Mouse (Mus musculus) MEL (cell line): ENCODE measurements around the gene Plekhh3.

Experiments
- CHD1 ChIP-seq: IDR thresholded peaks from 2 replicates; pipeline ENCODE4 v1.6.1; 2012; ENCODE audit warnings: low read depth, mild to moderate bottlenecking, inconsistent platforms, low read length, improper control_type of control experiment
- CTCF ChIP-seq, 3 experiments: IDR thresholded peaks in 2 of 3; conservative IDR thresholded peaks in 1 of 3; 2 replicates each; pipeline ENCODE4 v1.5.1; 2011 to 2012; ENCODE audit warnings: low read length in 3 of 3, low read depth in 2 of 3, mild to moderate bottlenecking in 2 of 3, improper control_type of control experiment in 1 of 3, inconsistent platforms in 1 of 3, mixed read lengths in 1 of 3, moderate library complexity in 1 of 3; ENCODE audit not compliant: control insufficient read depth in 1 of 3, insufficient read depth in 1 of 3, poor library complexity in 1 of 3, severe bottlenecking in 1 of 3
- JUND ChIP-seq: IDR thresholded peaks from 2 replicates; pipeline ENCODE4 v1.6.1; 2011; ENCODE audit warnings: low read depth, mild to moderate bottlenecking, improper control_type of control experiment, low read length
- KAT2A ChIP-seq: conservative IDR thresholded peaks from 2 replicates; pipeline ENCODE4 v1.6.1; 2012; ENCODE audit warnings: low read depth, low read length, improper control_type of control experiment, inconsistent platforms
- MAX ChIP-seq: IDR thresholded peaks from 2 replicates; pipeline ENCODE4 v1.6.1; 2011; ENCODE audit warnings: low read length, improper control_type of control experiment
- NRF1 ChIP-seq: IDR thresholded peaks from 2 replicates; pipeline ENCODE4 v1.6.1; 2014; ENCODE audit warnings: low read depth, mild to moderate bottlenecking, inconsistent platforms, low read length, improper control_type of control experiment, moderate library complexity; ENCODE audit not compliant: poor library complexity, insufficient read depth, severe bottlenecking
- POLR2A ChIP-seq, 2 experiments: IDR thresholded peaks; 2 replicates each; pipeline ENCODE4 v1.6.1; 2011 to 2012; ENCODE audit warnings: low read length in 2 of 2, mild to moderate bottlenecking in 2 of 2, control low read depth in 1 of 2, improper control_type of control experiment in 1 of 2, low read depth in 1 of 2, moderate library complexity in 1 of 2; ENCODE audit not compliant: control insufficient read depth in 1 of 2, insufficient read depth in 1 of 2, poor library complexity in 1 of 2
- POLR2AphosphoS5 ChIP-seq: IDR thresholded peaks from 2 replicates; pipeline ENCODE4 v1.6.1; 2012; ENCODE audit warnings: low read depth, borderline replicate concordance, mild to moderate bottlenecking, inconsistent platforms, low read length, moderate library complexity, mixed read lengths
- RCOR1 ChIP-seq: IDR thresholded peaks from 2 replicates; pipeline ENCODE4 v1.6.1; 2012; ENCODE audit warnings: low read depth, mild to moderate bottlenecking, inconsistent platforms, low read length, improper control_type of control experiment
- SIN3A ChIP-seq: IDR thresholded peaks from 2 replicates; pipeline ENCODE4 v1.6.1; 2012; ENCODE audit warnings: low read length, improper control_type of control experiment, inconsistent platforms
- USF1 ChIP-seq: IDR thresholded peaks from 2 replicates; pipeline ENCODE4 v1.6.1; 2014; ENCODE audit warnings: low read depth, mild to moderate bottlenecking, inconsistent platforms, low read length, improper control_type of control experiment, moderate library complexity
- ZKSCAN1 ChIP-seq: IDR thresholded peaks from 2 replicates; pipeline ENCODE4 v1.6.1; 2012; ENCODE audit warnings: low read depth, mild to moderate bottlenecking, inconsistent platforms, low read length, improper control_type of control experiment, moderate library complexity
- ZNF384 ChIP-seq: IDR thresholded peaks from 2 replicates; pipeline ENCODE4 v1.6.1; 2012; ENCODE audit warnings: low read depth, mild to moderate bottlenecking, inconsistent platforms, low read length, improper control_type of control experiment

DNA sequence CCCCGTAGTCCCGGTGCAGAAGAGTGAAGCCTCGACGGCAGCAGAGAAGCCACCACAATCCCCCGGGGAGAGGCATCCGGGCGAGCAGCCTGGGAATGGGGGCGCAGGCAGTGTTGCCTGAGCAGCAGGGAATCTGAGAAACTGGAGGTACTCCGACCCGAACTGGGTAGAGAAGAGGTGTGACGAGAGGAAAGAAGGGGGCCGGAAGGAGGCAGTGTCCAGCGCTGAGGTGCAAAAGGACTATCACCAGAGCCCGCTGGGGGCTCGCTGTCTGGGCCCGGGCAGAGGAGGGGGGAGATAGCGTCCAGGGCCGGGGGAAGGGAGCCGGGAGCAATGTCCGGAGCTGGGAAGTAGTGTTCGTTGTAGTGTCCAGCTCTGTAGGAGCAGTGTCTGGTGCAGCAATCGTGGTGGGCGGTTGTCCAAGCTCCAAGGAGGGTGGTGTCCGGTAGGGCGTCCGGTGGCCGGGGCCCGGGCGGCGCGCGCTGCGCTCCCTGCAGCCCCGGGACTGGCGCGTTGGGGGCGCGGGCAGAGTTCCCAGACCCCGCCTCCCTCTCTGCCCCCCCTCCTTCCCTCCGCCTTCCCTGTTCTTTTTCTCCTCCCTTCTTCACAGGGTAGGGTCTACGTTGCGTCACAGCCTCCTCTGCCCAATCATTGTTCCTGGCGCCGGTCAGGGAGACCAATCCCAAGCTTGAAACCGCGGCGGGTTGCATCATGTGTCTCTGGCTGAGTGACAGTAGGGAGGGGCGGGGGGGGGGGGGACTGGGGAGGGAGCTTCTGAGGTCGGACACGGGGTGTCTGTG lies at the start of gene Plekhh3:
- TF ChIP-seq JUND (no peak), NRF1 (peak; percentile 8; the same call in 1 of the 2 replicates), CTCF (IDR thresholded peaks at IDR 0.05 in 2 of 3, conservative IDR thresholded peaks at IDR 0.05 in 1 of 3; ENCODE audit: control insufficient read depth in 1 of 3, insufficient read depth in 1 of 3, low read depth in 2 of 3, low read length in 3 of 3, poor library complexity in 1 of 3, severe bottlenecking in 1 of 3) (no peak), KAT2A (no peak), SIN3A (no peak; the same call in 1 of the 2 replicates), POLR2AphosphoS5 (no peak), CHD1 (no peak), ZNF384 (no peak), RCOR1 (no peak), MAX (no peak), POLR2A (IDR thresholded peaks at IDR 0.05; ENCODE audit: control insufficient read depth in 1 of 2, insufficient read depth in 1 of 2, low read depth in 1 of 2, low read length in 2 of 2, poor library complexity in 1 of 2) (peak; percentile 43 to 53; a peak in 1 of 4 replicates), ZKSCAN1 (no peak), USF1 (peak; percentile 86)
